Mouse (Mus musculus): ENCODE measurements around the gene Adgre5. TPM values are rescaled to one million over a fixed set of nuclear protein-coding genes. Genes with fewer than 3 reads are reported as not detected.

The Adgre5 gene
- polyA plus RNA-seq, 1 experiment from 2014 or later = 39.5 TPM

- Histone ChIP-seq H3K36me3 (ENCODE audit: control insufficient read depth, insufficient read depth) (peaks cover 26% of the 10 kb centered on the region), H3K27ac (ENCODE audit: low read length) (no peak overlapping the region; the same call in 1 of the 2 replicates), H3K4me3 (ENCODE audit: low read length) (no peak overlapping the region), H3K9me3 (replicated peaks; ENCODE audit: control insufficient read depth, low read length) (no peaks in the 10 kb centered on the region), H3K27me3 (ENCODE audit: control insufficient read depth, insufficient read depth, low read length) (no peaks in the 10 kb centered on the region), H3K9ac (ENCODE audit: low read length) (peak overlapping the region; percentile 18; the same call in 1 of the 2 replicates), H3K4me2 (ENCODE audit: low read depth, low read length) (peak overlapping the region; percentile 13; the same call in 1 of the 2 replicates), H3K4me1 (ENCODE audit: control insufficient read depth, insufficient read depth, low read length) (peaks cover 23% of the 10 kb centered on the region)
- ATAC-seq (replicated peaks; ENCODE audit: extremely low read depth, insufficient read depth, low FRiP score) = no peak
- WGBS = 71% methylated on average over 10 of the region's 10 CpGs
These were observed 47.4 kb downstream of the Adgre5 start for GRCm38 (mm10) chr8:83693609-83694236.

GRCm38 (mm10) chr8:83689264-83689663 is 51.9 kb downstream of the Adgre5 start:
- Histone ChIP-seq H3K9me3 (replicated peaks; ENCODE audit: control insufficient read depth, low read length) (no peaks in the 10 kb centered on the region), H3K4me3 (ENCODE audit: low read length) (no peak overlapping the region), H3K4me1 (ENCODE audit: control insufficient read depth, insufficient read depth, low read length) (peaks cover 5% of the 10 kb centered on the region; the same call in 1 of the 2 replicates), H3K4me2 (ENCODE audit: low read depth, low read length) (no peak overlapping the region), H3K27ac (ENCODE audit: low read length) (no peak overlapping the region), H3K9ac (ENCODE audit: low read length) (no peak overlapping the region), H3K36me3 (ENCODE audit: control insufficient read depth, insufficient read depth) (peaks cover 31% of the 10 kb centered on the region), H3K27me3 (ENCODE audit: control insufficient read depth, insufficient read depth, low read length) (no peaks in the 10 kb centered on the region)
- ATAC-seq (replicated peaks; ENCODE audit: extremely low read depth, insufficient read depth, low FRiP score) = no peak
- 87% methylated on average over 6 of the region's 6 CpGs for whole genome bisulfite sequencing

GRCm38 (mm10) chr8:83684517-83684916 is 56.6 kb downstream of the Adgre5 start:
- H3K9ac ChIP-seq (ENCODE audit: low read length) = no peak overlapping the region
- H3K4me3 ChIP-seq (ENCODE audit: low read length) = no peak overlapping the region
- no peak for ATAC-seq (replicated peaks; ENCODE audit: extremely low read depth, insufficient read depth, low FRiP score)
- 85% methylated on average over 9 of the region's 9 CpGs for WGBS
- no peak overlapping the region for H3K4me2 ChIP-seq (ENCODE audit: low read depth, low read length)
- H3K36me3 ChIP-seq (ENCODE audit: control insufficient read depth, insufficient read depth) = peaks cover 27% of the 10 kb centered on the region
- H3K27ac ChIP-seq (ENCODE audit: low read length) = no peak overlapping the region
- no peaks in the 10 kb centered on the region for H3K9me3 ChIP-seq (replicated peaks; ENCODE audit: control insufficient read depth, low read length)
- no peaks in the 10 kb centered on the region for H3K27me3 ChIP-seq (ENCODE audit: control insufficient read depth, insufficient read depth, low read length)
- peaks cover 4% of the 10 kb centered on the region for H3K4me1 ChIP-seq (ENCODE audit: control insufficient read depth, insufficient read depth, low read length)

GRCm38 (mm10) chr8:83681099-83681498 is 60.0 kb downstream of the Adgre5 start:
- H3K4me1 ChIP-seq (ENCODE audit: control insufficient read depth, insufficient read depth, low read length) = peaks cover 4% of the 10 kb centered on the region
- no peak overlapping the region for H3K9ac ChIP-seq (ENCODE audit: low read length)
- peaks cover 47% of the 10 kb centered on the region for H3K36me3 ChIP-seq (ENCODE audit: control insufficient read depth, insufficient read depth)
- peak overlapping the region; percentile 61 for H3K27ac ChIP-seq (ENCODE audit: low read length)
- H3K27me3 ChIP-seq (ENCODE audit: control insufficient read depth, insufficient read depth, low read length) = no peaks in the 10 kb centered on the region
- no peak overlapping the region; the same call in 1 of the 2 replicates for H3K4me2 ChIP-seq (ENCODE audit: low read depth, low read length)
- H3K9me3 ChIP-seq (replicated peaks; ENCODE audit: control insufficient read depth, low read length) = no peaks in the 10 kb centered on the region
- 30% methylated on average over 6 of the region's 6 CpGs for WGBS
- no peak for ATAC-seq (replicated peaks; ENCODE audit: extremely low read depth, insufficient read depth, low FRiP score)
- H3K4me3 ChIP-seq (ENCODE audit: low read length) = no peak overlapping the region

- no peak overlapping the region for H3K9ac ChIP-seq (ENCODE audit: low read length)
- 57% methylated on average over 5 of the region's 5 CpGs for WGBS
- peak overlapping the region; percentile 61 for H3K27ac ChIP-seq (ENCODE audit: low read length)
- no peaks in the 10 kb centered on the region for H3K9me3 ChIP-seq (replicated peaks; ENCODE audit: control insufficient read depth, low read length)
- H3K4me3 ChIP-seq (ENCODE audit: low read length) = no peak overlapping the region
- H3K27me3 ChIP-seq (ENCODE audit: control insufficient read depth, insufficient read depth, low read length) = no peaks in the 10 kb centered on the region
- peaks cover 47% of the 10 kb centered on the region for H3K36me3 ChIP-seq (ENCODE audit: control insufficient read depth, insufficient read depth)
- no peak overlapping the region for H3K4me2 ChIP-seq (ENCODE audit: low read depth, low read length)
- ATAC-seq (replicated peaks; ENCODE audit: extremely low read depth, insufficient read depth, low FRiP score) = no peak
- peaks cover 4% of the 10 kb centered on the region for H3K4me1 ChIP-seq (ENCODE audit: control insufficient read depth, insufficient read depth, low read length)
These were observed 60.5 kb downstream of the Adgre5 start for GRCm38 (mm10) chr8:83680603-83681002.

- H3K36me3 ChIP-seq (ENCODE audit: control insufficient read depth, insufficient read depth) = peaks cover 47% of the 10 kb centered on the region
- H3K27ac ChIP-seq (ENCODE audit: low read length) = no peak overlapping the region
- no peak overlapping the region for H3K4me3 ChIP-seq (ENCODE audit: low read length)
- H3K9ac ChIP-seq (ENCODE audit: low read length) = no peak overlapping the region
- WGBS = 89% methylated on average over 12 of the region's 12 CpGs
- H3K27me3 ChIP-seq (ENCODE audit: control insufficient read depth, insufficient read depth, low read length) = no peaks in the 10 kb centered on the region
- no peak for ATAC-seq (replicated peaks; ENCODE audit: extremely low read depth, insufficient read depth, low FRiP score)
- H3K4me2 ChIP-seq (ENCODE audit: low read depth, low read length) = no peak overlapping the region
- H3K4me1 ChIP-seq (ENCODE audit: control insufficient read depth, insufficient read depth, low read length) = peaks cover 4% of the 10 kb centered on the region
- H3K9me3 ChIP-seq (replicated peaks; ENCODE audit: control insufficient read depth, low read length) = no peaks in the 10 kb centered on the region
These were observed 61.3 kb downstream of the Adgre5 start for GRCm38 (mm10) chr8:83679866-83680265.

- no peak overlapping the region for H3K4me3 ChIP-seq (ENCODE audit: low read length)
- 88% methylated on average over 5 of the region's 5 CpGs for whole genome bisulfite sequencing
These were observed 66.6 kb downstream of the Adgre5 start for GRCm38 (mm10) chr8:83674497-83674896.

More at GRCm38 (mm10) chr8:83674497-83674896, 66.6 kb downstream of the Adgre5 start:
- no peak overlapping the region for H3K9ac ChIP-seq (ENCODE audit: low read length)
- no peak for ATAC-seq (replicated peaks; ENCODE audit: extremely low read depth, insufficient read depth, low FRiP score)
- no peaks in the 10 kb centered on the region for H3K9me3 ChIP-seq (replicated peaks; ENCODE audit: control insufficient read depth, low read length)
- 0 out of 2 replicates have a peak, but pooled peaks cover 1% of the 10 kb centered on the region for H3K27me3 ChIP-seq (ENCODE audit: control insufficient read depth, insufficient read depth, low read length)
- peaks cover 57% of the 10 kb centered on the region for H3K36me3 ChIP-seq (ENCODE audit: control insufficient read depth, insufficient read depth)
- no peak overlapping the region for H3K27ac ChIP-seq (ENCODE audit: low read length)
- H3K4me2 ChIP-seq (ENCODE audit: low read depth, low read length) = no peak overlapping the region
- H3K4me1 ChIP-seq (ENCODE audit: control insufficient read depth, insufficient read depth, low read length) = no peaks in the 10 kb centered on the region

Small RNA genes within 50 kb of the gene (microRNA-seq; reads per million reads assigned to microRNA genes)
- not detected for gene Mir1668

Other genes with a start within 250 kb of the Adgre5 start
- not detected in 2 replicates for gene Olfr370, start 205.5 kb downstream of the Adgre5 start, polyA plus RNA-seq (2015; fragmentation: Nextera tagmentation; extraction: Ambion mirVana)
- gene Ndufb7, start 174.7 kb downstream of the Adgre5 start, polyA plus RNA-seq (2015; fragmentation: Nextera tagmentation; extraction: Ambion mirVana) = 612 and 678 TPM in 2 replicates
- 372 and 402 TPM in 2 replicates for gene Tecr, start 133.4 kb downstream of the Adgre5 start, polyA plus RNA-seq (2015; fragmentation: Nextera tagmentation; extraction: Ambion mirVana)
- 47.8 and 49.3 TPM in 2 replicates for gene Dnajb1, start 133.1 kb downstream of the Adgre5 start, polyA plus RNA-seq (2015; fragmentation: Nextera tagmentation; extraction: Ambion mirVana)
- 135 and 146 TPM in 2 replicates for gene Gipc1, start 88.6 kb downstream of the Adgre5 start, polyA plus RNA-seq (2015; fragmentation: Nextera tagmentation; extraction: Ambion mirVana)
- 0.43 and 0.69 TPM in 2 replicates for gene Ptger1, start 74.6 kb downstream of the Adgre5 start, polyA plus RNA-seq (2015; fragmentation: Nextera tagmentation; extraction: Ambion mirVana)
- 17.5 and 20.2 TPM in 2 replicates for gene Pkn1, start 42.1 kb downstream of the Adgre5 start, polyA plus RNA-seq (2015; fragmentation: Nextera tagmentation; extraction: Ambion mirVana)
- gene Ddx39, start 26.1 kb downstream of the Adgre5 start, polyA plus RNA-seq (2015; fragmentation: Nextera tagmentation; extraction: Ambion mirVana) = 141 and 147 TPM in 2 replicates
- 8.3 and 8.7 TPM in 2 replicates for gene Adgrl1, start 158.8 kb upstream of the Adgre5 start, polyA plus RNA-seq (2015; fragmentation: Nextera tagmentation; extraction: Ambion mirVana)
- 1.0 and 1.2 TPM in 2 replicates for gene Gm10644, start 213.9 kb upstream of the Adgre5 start, polyA plus RNA-seq (2015; fragmentation: Nextera tagmentation; extraction: Ambion mirVana)
- gene Asf1b, start 214.2 kb upstream of the Adgre5 start, polyA plus RNA-seq (2015; fragmentation: Nextera tagmentation; extraction: Ambion mirVana) = 65.2 and 69.1 TPM in 2 replicates
- gene Prkaca, start 231.7 kb upstream of the Adgre5 start, polyA plus RNA-seq (2015; fragmentation: Nextera tagmentation; extraction: Ambion mirVana) = 258 and 282 TPM in 2 replicates